Mouse (Mus musculus) embryo, embryonic 9.5 days (tissue): ENCODE measurements around the gene Mto1.

ENCODE experiments used
- DNase-seq: peaks from one replicate; pipeline ENCODE4 v3.0.0-alpha.2; 2017; ENCODE audit errors: extremely low spot score

Gene Mto1

DNA sequence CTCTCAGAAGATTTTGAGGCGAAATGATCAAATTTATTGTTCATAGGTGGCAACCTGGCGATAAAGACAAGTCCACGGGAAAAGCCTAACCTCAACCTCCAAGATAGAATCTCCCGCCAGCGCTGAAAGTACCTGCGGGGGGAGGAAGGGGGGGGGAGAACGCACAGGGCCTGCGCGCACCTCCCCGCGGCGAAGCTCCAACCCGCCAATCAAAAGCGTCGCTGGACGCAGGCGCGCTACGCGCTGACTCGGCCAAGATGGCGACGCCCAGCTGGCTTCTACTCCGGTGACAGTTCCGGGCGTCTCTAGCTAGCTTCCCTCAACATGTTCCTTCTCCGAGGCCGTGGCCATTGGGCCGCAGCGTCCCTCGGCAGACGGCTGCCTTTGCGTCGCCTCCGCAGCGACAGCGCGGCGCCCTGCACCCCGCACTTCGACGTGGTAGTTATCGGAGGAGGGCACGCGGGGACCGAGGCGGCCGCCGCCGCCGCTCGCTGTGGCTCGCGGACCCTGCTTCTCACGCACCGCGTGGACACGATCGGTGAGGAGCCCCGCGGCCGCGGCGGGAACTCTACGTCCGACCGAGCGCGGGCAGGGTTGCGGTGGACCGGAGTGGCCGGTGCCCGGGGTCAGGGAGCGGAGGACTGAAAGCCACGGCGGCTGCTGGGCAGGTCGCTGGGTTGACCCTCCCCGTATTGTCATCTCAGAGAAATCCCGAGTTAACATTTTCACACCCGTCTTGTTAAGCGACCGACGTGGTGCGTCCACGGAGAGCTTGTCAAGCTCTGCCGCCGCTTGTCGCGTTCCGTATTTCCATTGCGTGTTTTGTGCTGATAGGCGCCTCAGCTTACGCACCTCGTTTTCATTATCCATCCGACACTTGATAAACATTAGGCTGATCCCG is at the start of gene Mto1, which contains the start of gene Gm17324:
Gene Mto1, plus strand, starts transcription at position 236 of the 901 bp plus-strand sequence.
Gene Gm17324, minus strand, starts transcription at position 814 of the 901 bp plus-strand sequence.
- DNase-seq, result peak; percentile 92

DNA sequence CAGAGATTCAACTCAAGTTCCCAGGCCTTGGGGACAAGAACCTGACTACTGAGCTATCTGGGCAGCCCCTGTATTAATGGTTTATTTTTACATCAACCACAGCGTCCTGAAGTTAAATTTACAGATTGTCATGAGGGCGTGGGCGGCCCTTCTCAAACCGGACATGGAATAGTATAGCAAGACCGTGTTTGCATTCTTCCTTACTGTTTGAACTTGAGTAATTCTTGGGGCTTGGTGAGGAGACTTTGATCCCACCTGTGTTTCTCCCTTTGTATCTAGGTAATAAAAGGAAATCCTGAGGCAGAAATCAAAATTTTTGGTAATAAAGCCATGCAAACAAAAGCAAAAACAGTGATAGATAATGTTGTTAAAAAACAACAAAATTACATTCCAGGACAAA is 47.4 kb upstream of the Mto1 start:
- DNase-seq, result no peak

DNA sequence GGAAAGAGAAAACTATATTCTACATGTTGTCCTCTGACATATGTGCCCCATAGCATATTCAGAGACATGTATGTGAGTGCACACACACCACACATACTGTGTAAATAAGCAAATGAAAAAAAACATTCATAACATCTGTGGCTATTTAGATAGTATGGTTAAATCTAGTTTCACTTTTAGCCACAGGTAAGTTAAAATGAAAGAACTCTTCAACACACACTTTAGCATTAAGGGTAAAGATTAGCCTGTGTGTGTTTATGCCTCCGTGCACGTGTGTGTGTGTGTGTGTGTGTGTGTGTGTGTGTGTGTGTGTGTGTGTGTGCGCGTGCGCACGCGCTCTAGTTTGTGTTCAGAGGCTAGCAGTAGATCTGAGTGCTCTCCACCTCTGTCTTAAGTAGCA is 46.4 kb upstream of the Mto1 start:
- no peak for DNase-seq

DNA sequence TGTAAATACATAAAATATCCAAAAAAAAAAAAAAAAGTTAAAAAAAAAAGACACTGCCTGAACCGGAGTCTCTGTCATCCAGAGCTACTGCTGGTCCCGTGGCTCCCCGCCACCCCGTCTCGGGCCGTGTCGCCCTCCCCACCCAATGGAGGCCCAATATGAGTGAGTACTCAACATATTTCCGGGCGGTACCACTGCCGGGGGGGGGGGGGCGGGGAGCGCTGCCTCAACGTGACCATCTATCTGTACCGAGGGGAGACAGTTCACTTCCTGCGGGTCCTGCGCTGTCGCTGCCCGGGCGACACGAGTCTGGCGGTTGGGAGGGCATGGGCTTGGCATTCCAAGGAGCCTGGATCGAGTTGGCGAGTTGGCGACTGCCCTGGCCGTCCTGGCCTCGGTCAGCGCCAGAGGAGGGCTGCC is 20.6 kb upstream of the Mto1 start:
- DNase-seq, result peak; percentile 16

DNA sequence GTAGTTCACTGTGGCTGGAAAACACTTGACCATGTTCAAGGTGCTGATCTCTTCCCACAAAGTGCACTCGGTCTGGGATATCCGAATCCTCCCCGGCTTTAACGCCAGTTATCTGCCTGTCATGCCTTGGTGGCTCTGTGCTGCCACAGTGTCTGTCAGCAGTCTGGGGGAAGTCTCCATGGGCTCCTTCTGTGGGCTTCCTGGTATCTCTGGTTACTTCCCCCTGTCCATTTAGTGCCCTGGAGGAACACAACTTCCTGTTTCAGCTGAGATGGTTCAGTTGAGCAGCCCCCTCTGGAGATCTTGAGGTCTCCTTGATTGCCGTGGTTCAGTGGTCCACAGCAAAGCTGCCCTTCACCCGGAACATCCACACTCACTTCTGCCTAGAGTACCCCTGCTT is 19.8 kb upstream of the Mto1 start:
- DNase-seq, result no peak

DNA sequence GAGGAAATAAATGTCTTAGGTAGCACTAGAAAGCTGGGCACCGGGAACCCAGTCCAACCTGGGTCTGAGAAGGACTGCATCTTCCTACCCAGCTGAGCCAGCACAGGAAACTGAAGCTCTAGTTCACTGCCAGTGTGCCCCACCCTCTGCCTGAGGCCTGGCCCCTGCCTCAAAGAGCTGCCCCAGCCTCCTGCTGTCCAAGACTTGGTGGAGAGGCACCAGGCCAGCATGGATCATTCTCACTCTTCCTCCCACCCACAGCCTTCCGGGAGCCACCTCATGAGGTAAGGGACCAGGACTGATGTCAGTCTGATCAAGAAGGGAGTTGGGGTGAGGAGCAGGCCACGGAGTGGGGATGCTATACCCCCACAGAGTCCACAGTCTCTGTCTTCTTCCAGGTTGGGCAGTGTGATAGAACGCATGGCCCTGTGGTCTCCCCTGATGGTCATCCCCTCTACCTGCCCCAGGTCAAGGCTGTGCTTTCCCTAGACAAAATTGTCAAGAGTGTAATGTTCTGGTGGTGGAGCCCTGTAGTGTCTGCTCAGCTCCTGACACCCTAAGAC is 19.1 kb upstream of the Mto1 start:
- DNase-seq, result no peak

DNA sequence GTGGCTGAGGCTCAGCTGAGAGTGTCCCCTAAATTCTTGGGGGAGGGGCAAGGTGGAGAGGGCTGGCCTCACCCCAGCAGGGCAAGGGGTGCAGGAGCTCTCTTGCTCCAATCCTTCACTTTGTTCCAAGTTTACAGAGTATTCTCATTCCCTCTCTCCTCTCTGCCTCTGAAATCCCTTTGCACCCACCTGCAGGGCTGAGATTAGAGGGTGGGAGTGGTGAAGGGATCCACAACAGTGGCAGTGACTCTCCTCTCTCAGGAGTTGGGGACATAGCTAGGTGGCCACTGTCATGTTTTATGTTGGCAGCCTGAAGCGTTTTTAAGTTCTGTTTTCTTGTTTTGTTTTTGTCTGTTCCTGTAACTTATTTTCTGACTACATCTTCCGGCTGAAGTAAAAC is 18.5 kb upstream of the Mto1 start:
- DNase-seq, result no peak

DNA sequence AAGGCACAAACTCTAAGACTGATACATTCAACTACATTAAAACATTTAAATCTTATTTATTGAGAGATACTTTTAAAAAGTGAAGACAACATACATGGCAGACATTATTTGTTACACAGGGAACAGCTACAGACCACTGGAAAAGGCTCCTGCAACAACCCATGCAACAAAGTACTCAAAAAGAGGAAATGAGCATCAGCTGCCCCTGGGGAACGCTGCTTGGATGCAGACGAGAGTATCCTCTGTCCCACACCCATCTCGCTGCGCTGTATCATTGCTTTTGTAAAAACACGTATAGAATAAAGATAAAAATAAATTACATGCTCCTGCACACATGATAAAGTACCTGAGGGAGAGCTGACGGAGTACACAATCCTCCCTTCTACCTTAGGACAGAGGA is 17.5 kb upstream of the Mto1 start:
- no peak for DNase-seq

DNA sequence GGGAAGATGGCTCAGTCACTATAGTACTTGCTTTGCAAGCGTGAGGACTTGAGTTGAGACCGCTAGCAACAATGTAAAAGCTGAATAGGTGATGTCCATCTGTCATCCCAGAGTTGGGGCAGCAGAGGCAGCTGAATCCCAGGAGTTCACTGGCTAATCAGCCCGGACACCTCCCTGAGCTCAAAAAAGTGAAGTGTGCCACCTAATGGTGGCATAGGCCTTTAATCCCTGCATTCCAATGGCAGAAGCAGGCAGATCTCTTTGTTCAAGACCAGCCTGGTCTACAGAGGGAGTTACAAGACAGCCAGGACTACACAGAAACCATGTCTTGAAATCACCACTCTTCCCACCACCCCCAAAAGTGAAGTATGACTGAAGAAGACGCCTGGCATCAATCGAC is 15.5 kb upstream of the Mto1 start:
- DNase-seq, result no peak

DNA sequence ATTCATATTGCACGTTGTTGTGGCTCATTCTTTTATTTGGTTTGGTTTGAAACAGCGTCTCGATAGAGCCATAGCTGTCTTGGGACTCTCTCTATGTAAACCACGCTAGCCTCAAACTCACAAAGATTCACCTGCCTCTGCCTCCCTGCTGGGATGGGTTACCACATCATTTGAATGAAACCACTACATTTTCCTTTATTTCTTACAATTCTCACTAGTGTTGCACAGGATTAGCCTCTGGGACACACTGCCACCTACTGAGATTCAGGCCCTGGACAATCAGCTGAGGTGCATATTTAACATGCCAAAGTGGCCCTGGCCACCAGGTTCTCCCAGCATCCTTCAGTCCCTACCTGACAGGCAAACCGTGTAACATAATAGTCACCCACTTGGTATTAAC is 8.6 kb upstream of the Mto1 start:
- DNase-seq, result no peak

DNA sequence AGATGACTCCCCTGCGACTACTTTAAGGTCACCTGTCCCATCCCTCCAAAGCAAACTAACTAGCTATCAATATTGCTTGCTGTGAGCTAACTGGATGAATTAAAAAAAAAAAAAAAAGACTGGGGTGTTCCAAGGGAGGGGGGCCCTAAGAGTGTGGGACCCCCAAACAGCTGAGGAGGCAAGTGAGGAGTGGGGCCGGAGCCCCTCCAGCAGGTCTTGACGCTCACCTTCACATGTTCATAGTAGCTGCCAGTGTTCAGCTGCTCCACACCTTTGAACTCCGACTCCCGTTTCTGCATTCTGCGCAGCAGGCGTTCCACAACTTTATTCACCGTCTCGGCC is 5.8 kb upstream of the Mto1 start:
- no peak for DNase-seq

DNA sequence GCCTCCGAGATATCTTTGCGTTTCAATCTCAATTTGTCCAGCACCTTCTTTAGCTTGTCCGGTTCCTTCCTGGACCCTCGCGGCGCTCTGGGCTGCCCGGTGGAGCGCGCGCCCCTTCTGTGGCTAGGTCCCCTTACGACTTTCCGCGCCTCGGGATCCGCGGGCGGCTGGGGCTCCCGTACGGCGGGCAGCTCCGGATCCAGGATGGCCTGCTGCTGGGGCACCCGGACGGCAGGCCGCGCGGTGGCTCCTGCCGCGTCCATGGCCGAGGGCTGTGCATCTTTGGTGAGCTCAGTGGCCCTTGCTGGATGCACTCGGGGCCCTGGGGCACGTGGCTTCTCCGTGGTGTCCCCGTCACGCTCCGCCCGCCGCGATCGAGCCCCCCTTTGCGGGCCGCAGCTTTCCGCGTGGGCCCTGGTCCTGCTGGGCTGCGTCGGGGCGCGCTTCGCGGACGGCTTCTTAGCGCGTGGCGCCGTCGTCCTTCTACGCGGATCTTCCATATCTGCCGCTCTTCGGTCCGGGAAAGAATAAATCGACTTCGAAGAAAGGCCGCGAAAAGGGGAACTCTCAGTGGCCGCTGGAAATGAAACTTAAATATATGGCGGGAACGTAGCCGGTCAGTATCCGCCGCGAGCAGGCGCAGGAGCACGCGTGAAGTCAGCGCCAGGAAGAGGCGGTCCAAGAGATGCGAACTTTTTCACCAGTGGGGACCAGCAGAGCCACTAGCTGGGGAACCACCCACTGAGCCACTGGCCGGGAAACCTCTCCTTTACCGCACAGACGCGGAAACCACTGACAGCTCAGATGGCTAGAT is 5.2 kb upstream of the Mto1 start, which contains the start of gene Cgas:
Gene Cgas, minus strand, starts transcription at position 659 of the 814 bp plus-strand sequence.
- DNase-seq, result peak; percentile 51

DNA sequence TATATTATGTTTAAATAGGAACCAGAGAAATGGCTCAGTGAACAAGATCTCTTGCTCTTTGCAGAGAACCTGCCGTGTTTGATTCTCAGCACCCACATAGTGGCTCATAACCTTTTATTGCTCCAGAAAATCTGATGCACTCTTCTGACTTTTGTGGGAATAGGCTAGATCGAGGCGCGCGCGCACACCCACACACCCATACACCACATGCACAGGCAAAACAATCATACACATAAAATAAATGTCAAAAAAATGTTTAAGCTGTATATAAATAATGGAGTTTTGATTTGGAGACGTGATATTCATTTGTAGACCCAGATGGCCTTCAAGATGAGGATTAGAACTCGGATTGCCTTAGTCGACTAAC is 419 bp upstream of the Mto1 start:
- DNase-seq, result no peak

DNA sequence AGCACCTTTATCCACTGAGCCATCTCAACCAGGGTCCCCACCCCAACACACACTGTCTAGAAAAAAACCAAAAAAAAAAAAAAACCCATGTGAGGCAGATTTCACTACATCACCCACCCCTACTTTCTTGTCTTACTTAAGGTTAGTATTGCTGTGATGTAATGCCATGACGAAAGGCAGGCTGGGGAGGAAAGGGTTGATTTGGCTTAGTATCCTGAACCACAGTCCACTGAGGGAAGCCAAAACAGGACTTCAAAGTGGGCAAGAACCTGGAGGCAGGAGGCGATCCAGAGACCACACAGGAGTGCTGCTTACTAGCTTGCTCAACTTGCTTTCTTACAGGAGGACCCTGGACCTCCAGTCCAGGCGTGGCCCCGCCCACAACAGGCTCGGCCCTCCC is 2.4 kb downstream of the Mto1 start:
- DNase-seq, result no peak

DNA sequence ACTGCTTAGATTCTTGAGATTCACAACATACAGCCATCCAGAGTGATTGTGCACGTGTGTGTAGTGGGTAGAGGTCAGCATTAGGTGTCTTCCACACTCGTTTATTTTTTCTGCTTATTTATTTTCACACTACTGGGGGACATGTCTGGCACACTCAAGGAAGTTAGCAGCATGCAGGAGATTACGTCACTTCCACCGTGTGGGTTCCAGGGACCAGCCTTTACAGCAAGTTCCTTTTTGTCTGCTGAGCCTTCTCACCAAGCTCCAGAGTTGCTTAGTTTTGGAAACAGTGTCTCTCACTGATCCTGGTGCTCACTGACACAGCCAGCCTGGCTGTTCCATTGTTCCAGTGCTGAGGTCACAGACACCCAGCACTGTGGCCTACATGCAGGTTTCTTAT is 3.4 kb downstream of the Mto1 start:
- no peak for DNase-seq

DNA sequence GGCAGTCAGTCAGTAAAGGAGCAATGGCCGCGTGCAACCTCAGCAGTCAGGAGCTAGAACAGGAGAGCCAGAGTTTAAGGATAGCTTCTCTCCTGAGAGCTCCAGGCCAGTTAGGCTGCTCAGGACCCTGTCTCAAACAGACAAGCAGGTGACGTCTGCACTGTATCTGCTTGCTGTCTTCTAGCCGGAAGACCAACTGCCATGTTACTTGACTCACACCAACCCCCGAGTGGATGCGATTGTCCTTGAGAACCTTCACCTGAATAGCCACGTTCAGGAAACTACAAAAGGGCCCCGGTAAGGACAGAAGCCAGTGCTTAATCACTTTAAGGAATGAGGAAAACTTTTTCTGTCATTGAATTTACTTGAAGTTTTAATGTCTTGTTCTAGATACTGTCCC is 9.0 kb downstream of the Mto1 start:
- DNase-seq, result no peak

DNA sequence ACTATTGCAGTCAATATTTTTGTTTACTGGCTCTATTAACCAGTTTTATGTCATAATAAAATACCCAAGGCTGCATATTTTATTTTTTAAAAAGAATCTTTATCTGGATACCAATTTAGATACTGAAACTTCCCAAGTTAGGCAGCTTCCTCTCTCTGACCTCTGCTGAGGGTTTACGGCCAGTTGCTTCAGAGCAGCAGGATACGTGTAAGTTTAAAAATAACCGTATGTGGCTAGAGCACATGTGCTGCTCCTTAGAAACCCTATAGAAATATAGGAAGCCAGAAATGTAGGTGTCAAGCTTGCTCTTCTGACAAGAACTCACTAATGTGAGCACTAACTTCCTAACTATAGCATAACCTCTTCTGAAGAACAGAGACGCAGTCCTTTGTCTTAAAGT is 15.3 kb downstream of the Mto1 start:
- no peak for DNase-seq

DNA sequence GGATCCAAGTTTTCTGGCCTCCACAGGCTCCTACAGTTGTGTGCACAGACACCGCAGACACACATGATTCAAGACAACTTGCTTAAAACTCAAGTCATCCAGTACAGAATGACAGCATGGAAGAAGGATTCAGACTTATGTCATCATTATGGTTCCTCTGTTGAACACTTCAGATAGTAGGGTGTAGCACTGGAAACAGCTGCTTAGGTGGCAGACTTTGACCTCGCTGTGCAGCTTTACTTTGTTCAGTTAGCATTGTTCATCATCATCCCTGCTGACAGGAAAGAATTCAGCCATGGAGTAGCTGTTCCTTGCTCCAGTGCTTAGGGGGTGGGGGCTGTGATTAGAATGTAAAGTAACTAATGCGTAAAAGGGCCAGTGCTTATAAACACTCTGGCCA is 17.7 kb downstream of the Mto1 start:
- no peak for DNase-seq

DNA sequence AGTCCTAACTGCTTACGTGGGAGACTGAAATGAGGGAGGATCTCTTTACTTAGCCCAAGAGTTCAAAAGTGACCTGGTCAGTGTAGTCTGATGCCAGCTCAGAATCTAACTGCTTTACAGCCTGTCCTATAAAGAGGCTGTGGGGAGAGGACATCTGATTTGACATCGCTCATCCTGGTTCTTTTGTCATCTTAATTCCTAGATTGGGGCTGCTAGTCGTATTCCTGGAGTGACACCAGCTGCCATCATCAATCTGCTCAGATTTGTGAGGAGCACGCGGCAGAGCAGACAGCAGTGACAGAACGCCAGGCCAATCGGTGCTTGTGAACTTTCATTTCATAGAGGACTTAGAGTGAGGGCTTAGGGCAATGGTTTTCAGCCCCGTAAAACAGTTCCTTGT is 25.6 kb downstream of the Mto1 start:
- DNase-seq, result no peak

DNA sequence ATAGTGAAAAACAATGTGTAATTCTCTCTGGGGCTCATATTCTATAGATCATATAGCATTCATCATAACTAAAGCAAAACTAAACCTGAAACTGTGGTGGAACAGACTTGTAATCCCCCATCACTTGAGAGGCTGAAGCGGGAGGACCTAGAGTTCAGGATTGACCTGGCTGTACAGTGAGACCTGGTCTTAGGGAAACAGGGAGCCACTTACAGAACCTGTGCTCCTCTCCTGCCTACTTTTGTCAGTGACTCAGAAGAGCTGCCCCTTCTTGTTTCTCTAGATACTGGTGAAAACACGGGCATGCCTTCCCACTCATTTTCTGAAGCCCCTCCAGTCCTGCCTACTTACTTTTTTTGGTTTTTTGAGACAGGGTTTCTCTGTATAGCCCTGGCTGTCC is 26.3 kb downstream of the Mto1 start:
- DNase-seq, result no peak

DNA sequence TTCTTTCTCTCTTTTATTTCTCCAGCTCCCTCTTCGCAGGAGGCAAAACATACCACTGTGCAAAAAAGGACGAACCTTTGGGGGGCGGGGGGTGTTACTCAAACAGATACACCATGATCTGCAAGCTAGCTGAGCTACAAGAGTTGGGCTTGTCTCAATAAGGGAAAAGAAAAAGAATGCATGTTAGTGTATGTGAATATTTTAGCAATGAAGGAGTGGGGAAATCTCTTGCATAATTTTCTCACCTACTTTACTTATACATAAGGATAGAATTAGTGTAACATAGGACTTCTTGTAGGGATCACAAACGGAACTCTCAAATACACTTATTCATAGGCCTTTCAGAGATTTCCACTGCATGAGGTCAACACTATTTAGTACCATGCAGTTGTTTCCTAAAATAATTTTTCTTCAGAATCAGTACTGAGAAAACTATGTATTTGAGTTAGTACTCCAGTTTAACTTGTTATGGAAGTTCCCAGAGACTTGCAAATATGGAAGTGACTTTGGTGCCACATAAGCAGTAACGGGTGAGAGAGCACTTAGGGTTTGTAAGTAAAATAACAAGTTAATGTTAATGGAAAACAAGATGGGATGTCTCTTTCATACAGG is 26.9 kb downstream of the Mto1 start:
- peak; percentile 25 for DNase-seq

DNA sequence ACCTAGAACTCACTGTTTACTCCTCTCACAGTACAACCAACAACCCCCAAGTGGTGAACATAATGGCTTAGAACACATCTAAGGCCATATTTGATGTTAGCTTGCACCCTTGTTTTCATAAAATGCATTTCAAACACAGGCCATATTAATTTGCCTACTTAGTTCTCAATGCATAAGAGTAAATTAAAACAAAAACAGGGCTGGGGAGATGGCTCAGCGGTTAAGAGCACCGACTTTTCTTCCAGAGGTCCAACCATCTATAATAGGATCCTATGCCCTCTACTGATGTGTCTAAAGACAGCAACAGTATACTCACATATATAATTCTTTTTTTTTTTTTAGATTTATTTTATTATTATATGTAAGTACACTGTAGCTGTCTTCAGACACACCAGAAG is 27.4 kb downstream of the Mto1 start:
- no peak for DNase-seq
